Mouse (Mus musculus) heart, postnatal 0 days (tissue): ENCODE data around the gene Gm10491.

Experiments used
- CTCF ChIP-seq: IDR thresholded peaks from 2 replicates; pipeline ENCODE4 v1.5.1; 2016; ENCODE audit warnings: antibody characterized with exemption, control low read depth, low read depth
- EP300 ChIP-seq: IDR thresholded peaks from 2 replicates; pipeline ENCODE4 v1.6.1; 2016; ENCODE audit warnings: antibody characterized with exemption, low read depth

GRCm38 (mm10) chrX:7864551-7864950 is 43.1 kb downstream of the Gm10491 start:
- TF ChIP-seq CTCF (no peak), EP300 (no peak)
